Mouse (Mus musculus) small intestine, adult 2 months (tissue): Measurements from ENCODE around the gene Ephx1.

Source experiments
- CTCF ChIP-seq: fragments of 200-500 bp; IDR thresholded peaks from 2 replicates; pipeline ENCODE4 v1.5.1; 2012; ENCODE audit warnings: low read depth, mild to moderate bottlenecking, control low read depth, inconsistent platforms, low read length, moderate library complexity, mixed read lengths; ENCODE audit not compliant: insufficient replicate concordance, insufficient read length; ENCODE audit errors: extremely low read depth
- POLR2A ChIP-seq: fragments of 200-500 bp; IDR thresholded peaks from 2 replicates; pipeline ENCODE4 v1.6.1; 2012; ENCODE audit warnings: low read depth, mild to moderate bottlenecking, control low read depth, inconsistent platforms, low read length, moderate library complexity

DNA sequence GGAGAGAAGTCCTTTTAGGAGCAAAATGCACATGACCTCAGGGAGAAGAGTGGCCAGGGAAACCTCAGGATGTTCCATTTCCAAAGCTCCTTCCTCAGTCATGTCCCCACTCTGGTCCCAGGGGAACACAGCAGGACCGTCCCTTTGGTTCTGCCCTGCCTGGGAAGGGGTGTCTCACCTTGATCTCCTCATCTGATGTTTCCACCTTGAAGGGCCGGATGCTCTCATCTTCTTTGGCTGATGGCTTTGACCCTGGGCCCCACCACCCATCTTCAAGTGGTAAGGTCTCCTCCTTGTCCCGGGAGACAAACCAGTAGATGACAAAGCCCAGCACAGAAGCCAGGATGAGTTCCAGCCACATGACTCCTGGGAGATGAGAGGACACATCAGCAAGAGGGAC is 19.1 kb downstream of the Ephx1 start:
- TF ChIP-seq CTCF (no peak), POLR2A (no peak)
